Mouse (Mus musculus) limb, embryonic 14.5 days (tissue): ENCODE results near the gene Pcnx3. TPM values are rescaled to one million over a fixed set of nuclear protein-coding genes. Genes with fewer than 3 reads are reported as not detected.

Source experiments
- ATAC-seq: fragments of 200-750 bp; cut with Nextera tagmentation; 2 replicates; pipeline ENCODE4 v1.8.0; 2017; ENCODE audit warnings: low read depth, moderate number of reproducible peaks, moderate TSS enrichment; ENCODE audit not compliant: low FRiP score
- DNase-seq: peaks from one replicate; pipeline ENCODE4 v3.0.0-alpha.2; 2015; ENCODE audit warnings: low spot score
- H3K27ac ChIP-seq: fragments of 300-500 bp; sonication (generic); replicated peaks from 2 replicates; pipeline ENCODE4 v1.5.1; 2014; ENCODE audit warnings: low read depth, mild to moderate bottlenecking, low read length, moderate library complexity, mixed read lengths
- H3K27me3 ChIP-seq: fragments of 300-500 bp; sonication (generic); 2 replicates; pipeline ENCODE4 v1.6.1; 2014; ENCODE audit warnings: low read length, mixed read lengths; ENCODE audit not compliant: control insufficient read depth, insufficient read depth
- H3K36me3 ChIP-seq: fragments of 300-500 bp; sonication (generic); 2 replicates; pipeline ENCODE4 v1.6.1; 2014; ENCODE audit warnings: mild to moderate bottlenecking, low read length, moderate library complexity, mixed read lengths; ENCODE audit not compliant: control insufficient read depth, insufficient read depth
- H3K4me1 ChIP-seq: fragments of 300-500 bp; sonication (generic); 2 replicates; pipeline ENCODE4 v1.6.1; 2014; ENCODE audit warnings: antibody characterized with exemption, low read length, mixed read lengths; ENCODE audit not compliant: control insufficient read depth, insufficient read depth
- H3K4me2 ChIP-seq: fragments of 300-500 bp; sonication (generic); replicated peaks from 2 replicates; pipeline ENCODE4 v1.6.1; 2014; ENCODE audit warnings: low read depth, mild to moderate bottlenecking, low read length, moderate library complexity; ENCODE audit not compliant: severe bottlenecking
- H3K4me3 ChIP-seq: fragments of 300-500 bp; sonication (generic); replicated peaks from 2 replicates; pipeline ENCODE4 v1.5.1; 2014; ENCODE audit warnings: low read length
- H3K9ac ChIP-seq: fragments of 300-500 bp; sonication (generic); 2 replicates; pipeline ENCODE4 v1.6.1; 2014; ENCODE audit warnings: mild to moderate bottlenecking, low read depth, low read length, moderate library complexity; ENCODE audit not compliant: severe bottlenecking
- H3K9me3 ChIP-seq: fragments of 300-500 bp; sonication (generic); 2 replicates; pipeline ENCODE4 v1.6.1; 2016; ENCODE audit warnings: low read length; ENCODE audit not compliant: control insufficient read depth
- POLR2A ChIP-seq: fragments of 200-500 bp; IDR thresholded peaks from 2 replicates; pipeline ENCODE4 v1.8.0; 2012; ENCODE audit warnings: inconsistent platforms, mild to moderate bottlenecking, moderate library complexity, borderline replicate concordance; ENCODE audit not compliant: insufficient read depth, insufficient read length; ENCODE audit errors: extremely low read depth
- WGBS: fragments of 180-500 bp; shearing (Covaris S2); extraction: QIAGEN DNeasy Blood & Tissue Kit; methylation state at CpG from one replicate; pipeline ENCODE4 v1.1.7; 2014; 5-methylcytosine and 5-hydroxymethylcytosine counted together
- polyA plus RNA-seq, 2 experiments: library from polyadenylated mRNA; depleted of rRNA in 1 of 2; stranded (reverse) in 1 of 2; unstranded in 1 of 2; fragments of >200 nt; fragmentation: Nextera tagmentation in 1 of 2; extraction: Ambion mirVana in 1 of 2; gene quantifications; 2 replicates each; pipeline versions ENCODE4 v1.2.1 to v1.2.3; 2012 to 2014

The Pcnx3 gene
- polyA plus RNA-seq, 2 experiments, result 31.8 to 101 TPM

- H3K27me3 ChIP-seq, result no peaks in the 10 kb centered on the region
- H3K4me2 ChIP-seq, result no peak overlapping the region
- H3K4me1 ChIP-seq, result peaks cover 16% of the 10 kb centered on the region
- no peak for TF ChIP-seq POLR2A
- no peak overlapping the region for H3K4me3 ChIP-seq
- DNase-seq, result peak; percentile 64
- WGBS, result 25% methylated on average over 3 of the region's 3 CpGs
- no peaks in the 10 kb centered on the region for H3K9me3 ChIP-seq
- ATAC-seq, result no peak
- peaks cover 72% of the 10 kb centered on the region for H3K36me3 ChIP-seq
- no peak overlapping the region for H3K9ac ChIP-seq
- H3K27ac ChIP-seq, result no peak overlapping the region
Measured at GRCm38 (mm10) chr19:5711218-5711617, 22.5 kb upstream of the Pcnx3 start.

- H3K27me3 ChIP-seq, result no peaks in the 10 kb centered on the region
- no peak overlapping the region for H3K4me2 ChIP-seq
- no peak overlapping the region for H3K4me3 ChIP-seq
- no peak for TF ChIP-seq POLR2A
- H3K36me3 ChIP-seq, result peaks cover 73% of the 10 kb centered on the region
- WGBS, result 87% methylated on average over 8 of the region's 8 CpGs
- no peak overlapping the region for H3K27ac ChIP-seq
- DNase-seq (no peak), ATAC-seq (no peak)
- no peaks in the 10 kb centered on the region for H3K9me3 ChIP-seq
- peaks cover 11% of the 10 kb centered on the region for H3K4me1 ChIP-seq
- no peak overlapping the region for H3K9ac ChIP-seq
Measured at GRCm38 (mm10) chr19:5710581-5710980, 21.9 kb upstream of the Pcnx3 start.

- ATAC-seq, result no peak
- WGBS, result 94% methylated on average over 6 of the region's 6 CpGs
Measured at GRCm38 (mm10) chr19:5710068-5710467, 21.4 kb upstream of the Pcnx3 start.

GRCm38 (mm10) chr19:5704801-5705571 lies 16.3 kb upstream of the Pcnx3 start:
- TF ChIP-seq POLR2A, result no peak
- DNase-seq, result peak; percentile 60
- Histone ChIP-seq H3K4me2 (no peak overlapping the region), H3K4me3 (no peak overlapping the region), H3K27me3 (no peaks in the 10 kb centered on the region), H3K27ac (peak overlapping the region; percentile 45), H3K36me3 (peaks cover 71% of the 10 kb centered on the region), H3K9me3 (no peaks in the 10 kb centered on the region), H3K9ac (no peak overlapping the region), H3K4me1 (peaks cover 9% of the 10 kb centered on the region; the same call in 1 of the 2 replicates)
- ATAC-seq, result peak; percentile 54
- 35% methylated on average over 10 of the region's 10 CpGs for WGBS

More at GRCm38 (mm10) chr19:5710068-5710467, 21.4 kb upstream of the Pcnx3 start:
- Histone ChIP-seq H3K9ac (no peak overlapping the region), H3K9me3 (no peaks in the 10 kb centered on the region), H3K27me3 (no peaks in the 10 kb centered on the region), H3K36me3 (peaks cover 68% of the 10 kb centered on the region), H3K4me1 (peaks cover 13% of the 10 kb centered on the region), H3K27ac (no peak overlapping the region), H3K4me3 (no peak overlapping the region), H3K4me2 (no peak overlapping the region)
- no peak for DNase-seq
- TF ChIP-seq POLR2A, result no peak

- Histone ChIP-seq H3K27ac (peak within 1 kb of the TSS; percentile 45), H3K4me3 (no peak within 1 kb of the TSS), H3K36me3 (peaks cover 75% of the 10 kb centered on the region), H3K9me3 (no peaks in the 10 kb centered on the region), H3K27me3 (no peaks in the 10 kb centered on the region), H3K4me2 (no peak within 1 kb of the TSS), H3K4me1 (peaks cover 9% of the 10 kb centered on the region; the same call in 1 of the 2 replicates), H3K9ac (no peak within 1 kb of the TSS)
- ATAC-seq (peak; percentile 12), DNase-seq (no peak)
- WGBS, result 66% methylated on average over 17 of the region's 17 CpGs
- TF ChIP-seq POLR2A, result no peak
Measured at GRCm38 (mm10) chr19:5704163-5704800, 15.6 kb upstream of the Pcnx3 start, which contains the start of gene Kcnk7. TSS of gene Kcnk7 (plus strand) at chr19:5704367.
